Mouse (Mus musculus) embryonic facial prominence, embryonic 11.5 days (tissue): ENCODE measurements around the gene Racgap1. TPM values are rescaled to one million over a fixed set of nuclear protein-coding genes. Genes with fewer than 3 reads are reported as not detected.

Experiments used
- ATAC-seq: fragments of 200-750 bp; cut with Nextera tagmentation; replicated peaks from 2 replicates; pipeline ENCODE4 v1.8.0; 2017; ENCODE audit warnings: low read depth; ENCODE audit not compliant: insufficient number of reproducible peaks, low FRiP score, low TSS enrichment
- DNase-seq: peaks from one replicate; pipeline ENCODE4 v3.0.0-alpha.2; 2015; ENCODE audit warnings: low spot score
- H3K27ac ChIP-seq: fragments of 300-500 bp; sonication (generic); replicated peaks from 2 replicates; pipeline ENCODE4 v1.5.1; 2014; ENCODE audit warnings: mild to moderate bottlenecking, low read depth, low read length, control low read depth
- H3K27me3 ChIP-seq: fragments of 300-500 bp; sonication (generic); 2 replicates; pipeline ENCODE4 v1.6.1; 2014; ENCODE audit warnings: mild to moderate bottlenecking, low read length, moderate library complexity, mixed read lengths; ENCODE audit not compliant: control insufficient read depth, insufficient read depth
- H3K36me3 ChIP-seq: fragments of 300-500 bp; sonication (generic); replicated peaks from 2 replicates; pipeline ENCODE4 v1.6.1; 2014; ENCODE audit warnings: low read depth, mild to moderate bottlenecking, low read length, moderate library complexity, mixed read lengths; ENCODE audit not compliant: control insufficient read depth, insufficient read depth
- H3K4me1 ChIP-seq: fragments of 300-500 bp; sonication (generic); 2 replicates; pipeline ENCODE4 v1.6.1; 2014; ENCODE audit warnings: low read length, mixed read lengths; ENCODE audit not compliant: control insufficient read depth, insufficient read depth
- H3K4me2 ChIP-seq: fragments of 300-500 bp; sonication (generic); 2 replicates; pipeline ENCODE4 v1.6.1; 2014; ENCODE audit warnings: low read depth, mild to moderate bottlenecking, control low read depth, low read length, moderate library complexity
- H3K4me3 ChIP-seq: fragments of 300-500 bp; sonication (generic); 2 replicates; pipeline ENCODE4 v1.5.1; 2014; ENCODE audit warnings: low read depth, low read length, control low read depth
- H3K9ac ChIP-seq: fragments of 300-500 bp; sonication (generic); replicated peaks from 2 replicates; pipeline ENCODE4 v1.6.1; 2014; ENCODE audit warnings: mild to moderate bottlenecking, control low read depth, low read length
- H3K9me3 ChIP-seq: fragments of 300-500 bp; sonication (generic); replicated peaks from 2 replicates; pipeline ENCODE4 v1.6.1; 2016; ENCODE audit warnings: mild to moderate bottlenecking, low read length, inconsistent platforms, mixed read lengths; ENCODE audit not compliant: control insufficient read depth
- WGBS: fragments of 180-500 bp; shearing (Covaris S2); extraction: QIAGEN DNeasy Blood & Tissue Kit; methylation state at CpG from one replicate; pipeline ENCODE4 v1.1.7; 2014; 5-methylcytosine and 5-hydroxymethylcytosine counted together
- polyA plus RNA-seq: library from polyadenylated mRNA; unstranded; fragments of >200 nt; fragmentation: Nextera tagmentation; extraction: Ambion mirVana; gene quantifications from 2 replicates; pipeline ENCODE4 v1.2.1, GENCODE M21; 2014

The Racgap1 gene
- polyA plus RNA-seq, 1 experiment from 2014 or later = 152 TPM

DNA sequence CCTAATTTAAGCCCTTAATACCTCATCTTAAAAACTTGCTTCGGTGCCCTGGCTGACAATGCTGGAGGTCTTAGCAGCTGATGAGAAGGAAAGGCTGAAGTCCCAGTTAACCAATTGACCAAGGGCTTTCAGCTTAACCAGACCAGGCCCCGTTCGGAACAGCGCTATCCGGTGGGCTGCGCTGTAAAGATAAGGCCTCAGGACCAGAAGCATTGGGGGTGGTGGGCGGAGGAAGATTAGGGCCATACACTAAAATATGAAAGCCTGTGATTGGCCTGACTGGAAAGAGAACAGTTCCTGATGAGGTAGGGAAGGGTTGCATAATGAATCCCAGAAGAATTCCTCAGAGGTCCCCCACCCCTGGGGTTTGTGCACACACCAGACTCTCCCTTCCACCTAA is 10.9 kb upstream of the Racgap1 start:
- Histone ChIP-seq H3K4me2 (no peak overlapping the region), H3K27me3 (peaks cover 18% of the 10 kb centered on the region), H3K4me3 (no peak overlapping the region), H3K9ac (no peak overlapping the region; the same call in 1 of the 2 replicates), H3K27ac (no peak overlapping the region), H3K36me3 (no peaks in the 10 kb centered on the region), H3K9me3 (no peaks in the 10 kb centered on the region), H3K4me1 (peaks cover 7% of the 10 kb centered on the region; the same call in 1 of the 2 replicates)
- WGBS = 48% methylated on average over 7 of the region's 7 CpGs
- DNase-seq (peak; percentile 49), ATAC-seq (no peak)

DNA sequence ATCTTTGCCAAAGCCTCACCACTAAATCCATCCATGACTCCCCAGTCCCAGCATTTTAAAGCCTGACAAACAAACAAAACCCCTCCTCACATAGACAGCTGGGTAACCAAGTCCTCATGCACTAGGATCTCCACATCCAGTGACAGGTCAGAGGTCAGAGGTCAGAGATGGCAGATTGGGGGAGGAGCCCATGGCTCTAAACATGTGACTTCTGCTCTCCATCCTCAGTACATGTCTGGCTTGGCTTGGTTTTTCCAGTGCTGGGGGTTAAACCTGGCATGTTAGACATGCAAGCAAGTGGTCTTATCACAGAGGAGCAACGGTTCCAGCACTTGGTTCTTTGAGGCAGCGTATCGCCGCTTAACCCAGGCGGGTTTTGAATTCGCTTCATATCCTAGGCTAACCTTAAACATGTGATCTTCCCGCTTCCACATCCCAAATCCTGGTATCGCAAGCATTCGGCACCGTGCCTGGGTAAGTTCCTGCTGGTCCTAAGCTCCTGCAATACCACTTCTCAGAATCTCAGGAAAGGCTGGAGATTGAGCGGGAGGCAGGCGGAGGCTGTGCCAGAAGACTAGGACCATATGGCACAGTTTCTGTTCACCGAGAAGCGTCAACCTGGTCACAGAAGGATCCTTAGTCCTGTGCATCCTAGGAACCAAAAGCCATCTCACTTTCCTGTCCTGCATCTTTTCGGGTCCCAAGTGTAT is 9.8 kb upstream of the Racgap1 start:
- WGBS = 93% methylated on average over 15 of the region's 15 CpGs
- Histone ChIP-seq H3K27ac (no peak overlapping the region), H3K4me3 (no peak overlapping the region), H3K9ac (no peak overlapping the region), H3K9me3 (no peaks in the 10 kb centered on the region), H3K4me1 (peaks cover 7% of the 10 kb centered on the region; the same call in 1 of the 2 replicates), H3K36me3 (no peaks in the 10 kb centered on the region), H3K4me2 (no peak overlapping the region), H3K27me3 (peaks cover 16% of the 10 kb centered on the region)
- ATAC-seq (no peak), DNase-seq (no peak)

GRCm38 (mm10) chr15:99658437-99658836 is 7.0 kb upstream of the Racgap1 start:
- H3K4me3 ChIP-seq = no peak overlapping the region
- no peak overlapping the region for H3K27ac ChIP-seq
- peaks cover 12% of the 10 kb centered on the region for H3K27me3 ChIP-seq
- no peaks in the 10 kb centered on the region for H3K4me1 ChIP-seq
- no peaks in the 10 kb centered on the region for H3K9me3 ChIP-seq
- DNase-seq = no peak
- H3K36me3 ChIP-seq = no peaks in the 10 kb centered on the region
- H3K4me2 ChIP-seq = no peak overlapping the region
- no peak overlapping the region for H3K9ac ChIP-seq
- no peak for ATAC-seq
- 42% methylated on average over 2 of the region's 2 CpGs for WGBS

GRCm38 (mm10) chr15:99655956-99656355 is 4.5 kb upstream of the Racgap1 start:
- Histone ChIP-seq H3K9me3 (no peaks in the 10 kb centered on the region), H3K4me2 (no peak overlapping the region), H3K4me1 (no peaks in the 10 kb centered on the region), H3K36me3 (no peaks in the 10 kb centered on the region), H3K27me3 (peaks cover 12% of the 10 kb centered on the region), H3K9ac (no peak overlapping the region), H3K27ac (no peak overlapping the region), H3K4me3 (no peak overlapping the region)
- ATAC-seq = no peak
- DNase-seq = no peak
- 59% methylated on average over 9 of the region's 9 CpGs for WGBS

- H3K4me3 ChIP-seq = no peak overlapping the region
- WGBS = under 1% methylated on average over 21 of the region's 21 CpGs
- peaks cover 12% of the 10 kb centered on the region for H3K27me3 ChIP-seq
- no peak overlapping the region for H3K27ac ChIP-seq
- H3K36me3 ChIP-seq = no peaks in the 10 kb centered on the region
- no peak overlapping the region for H3K9ac ChIP-seq
- H3K4me1 ChIP-seq = peaks cover 4% of the 10 kb centered on the region
- ATAC-seq (no peak), DNase-seq (no peak)
- H3K9me3 ChIP-seq = no peaks in the 10 kb centered on the region
- H3K4me2 ChIP-seq = peak overlapping the region; percentile 13; the same call in 1 of the 2 replicates
Measured at GRCm38 (mm10) chr15:99653876-99654275, 2.4 kb upstream of the Racgap1 start.

GRCm38 (mm10) chr15:99653291-99653690 is 1.8 kb upstream of the Racgap1 start:
- no peak overlapping the region for H3K4me3 ChIP-seq
- peaks cover 4% of the 10 kb centered on the region for H3K4me1 ChIP-seq
- no peak overlapping the region for H3K9ac ChIP-seq
- H3K27me3 ChIP-seq = peaks cover 12% of the 10 kb centered on the region
- DNase-seq = no peak
- H3K36me3 ChIP-seq = no peaks in the 10 kb centered on the region
- WGBS = 8% methylated on average over 8 of the region's 8 CpGs
- H3K9me3 ChIP-seq = no peaks in the 10 kb centered on the region
- H3K27ac ChIP-seq = no peak overlapping the region
- H3K4me2 ChIP-seq = no peak overlapping the region
- ATAC-seq = no peak

GRCm38 (mm10) chr15:99651984-99652872 is 772 bp upstream of the Racgap1 start:
- Histone ChIP-seq H3K27me3 (peaks cover 12% of the 10 kb centered on the region), H3K9ac (no peak overlapping the region; the same call in 1 of the 2 replicates), H3K9me3 (no peaks in the 10 kb centered on the region), H3K4me1 (peaks cover 4% of the 10 kb centered on the region), H3K27ac (no peak overlapping the region), H3K4me3 (no peak overlapping the region), H3K36me3 (no peaks in the 10 kb centered on the region), H3K4me2 (peak overlapping the region; percentile 26; the same call in 1 of the 2 replicates)
- DNase-seq (no peak), ATAC-seq (no peak)
- WGBS = 77% methylated on average over 10 of the region's 10 CpGs

DNA sequence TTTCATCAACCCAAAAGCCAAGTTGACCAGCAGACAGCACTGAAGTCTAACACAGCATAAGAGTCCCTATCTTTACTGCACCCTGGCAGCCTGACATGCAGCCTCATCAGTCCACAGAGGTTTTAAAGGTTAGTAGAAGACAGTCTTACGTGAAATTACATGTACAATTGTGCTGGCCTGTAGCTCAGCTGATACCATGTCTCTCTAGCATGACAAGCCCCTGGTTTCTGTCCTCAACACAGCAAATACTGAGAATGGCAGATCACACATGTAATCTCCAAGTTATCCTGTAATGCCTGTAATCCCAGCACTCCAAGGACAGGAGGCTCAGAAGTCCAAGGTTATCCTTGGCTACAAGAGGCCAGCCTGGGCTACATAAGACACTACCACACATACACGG is 1.2 kb downstream of the Racgap1 start:
- WGBS = 60% methylated on average over 2 of the region's 2 CpGs
- Histone ChIP-seq H3K9me3 (no peaks in the 10 kb centered on the region), H3K27me3 (peaks cover 8% of the 10 kb centered on the region), H3K9ac (no peak overlapping the region), H3K36me3 (no peaks in the 10 kb centered on the region), H3K4me3 (peak overlapping the region; percentile 71), H3K4me2 (peak overlapping the region; percentile 54), H3K27ac (no peak overlapping the region), H3K4me1 (peaks cover 4% of the 10 kb centered on the region)
- ATAC-seq (no peak), DNase-seq (no peak)
